Mouse (Mus musculus) layer of hippocampus, adult 8-10 months (tissue): ENCODE results near the gene 4930432M17Rik. TPM values are rescaled to one million over a fixed set of nuclear protein-coding genes. Genes with fewer than 3 reads are reported as not detected.

ENCODE experiments used
- DNase-seq, 2 experiments: peaks; one replicate each; pipeline ENCODE4 v3.0.0; 2022; ENCODE audit warnings: low spot score in 2 of 2
- total RNA-seq, 4 experiments: library from RNA; stranded (reverse); gene quantifications; 2 replicates each; pipeline ENCODE4 v1.2.4; 2022

The 4930432M17Rik gene
- total RNA-seq, 4 experiments from 2014 or later = not detected

DNA sequence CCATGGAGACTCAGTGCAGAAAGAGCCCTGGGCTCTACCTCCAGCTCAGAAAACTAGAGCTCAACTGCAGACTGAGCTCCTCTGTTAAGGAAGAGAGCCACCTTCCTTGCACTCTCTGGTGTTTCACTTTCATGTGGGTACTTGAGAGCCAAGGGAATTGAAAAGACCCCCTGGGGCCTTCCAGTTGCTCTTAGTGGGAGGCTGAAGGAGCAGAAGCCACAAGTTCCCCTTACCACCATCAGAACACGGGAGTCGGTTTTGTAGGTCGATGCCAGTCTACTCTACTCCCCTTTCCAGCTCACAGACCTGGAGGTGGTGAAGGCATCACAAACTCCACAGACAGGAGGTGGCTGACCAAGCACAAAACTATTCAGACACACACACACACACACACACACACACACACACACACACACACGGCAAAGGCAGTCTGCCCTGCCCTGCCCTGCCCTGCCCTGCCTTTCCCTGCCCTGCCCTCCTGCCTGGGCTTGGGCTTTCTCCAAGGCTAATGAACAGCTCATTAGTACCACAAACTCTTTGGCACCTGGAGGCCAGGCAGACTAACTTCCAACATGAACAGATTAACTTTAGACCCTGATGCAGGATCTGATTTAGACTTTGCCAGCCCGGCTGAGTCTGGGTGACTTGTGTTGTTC is 1.7 kb downstream of the 4930432M17Rik start:
- DNase-seq = no peak

DNA sequence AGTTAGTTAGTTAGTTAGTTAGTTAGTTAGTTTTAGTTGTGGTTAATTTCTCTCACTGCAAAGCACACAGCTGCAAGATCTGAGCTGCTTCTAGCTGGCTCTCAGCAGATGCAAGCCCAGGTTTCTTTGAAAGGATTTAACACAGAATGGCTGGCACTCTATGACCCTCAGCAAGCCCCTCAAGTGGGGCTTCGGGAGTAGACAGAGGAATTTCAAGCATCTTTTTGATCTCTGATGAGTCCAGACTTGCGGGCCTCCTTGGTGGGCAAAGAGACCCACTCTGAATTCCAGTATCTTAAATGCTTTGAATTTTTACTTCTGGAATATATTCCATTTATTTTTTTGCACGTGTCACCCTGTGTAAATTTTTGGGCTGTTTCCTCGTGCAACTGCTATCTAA is 8.4 kb downstream of the 4930432M17Rik start:
- no peak for DNase-seq

DNA sequence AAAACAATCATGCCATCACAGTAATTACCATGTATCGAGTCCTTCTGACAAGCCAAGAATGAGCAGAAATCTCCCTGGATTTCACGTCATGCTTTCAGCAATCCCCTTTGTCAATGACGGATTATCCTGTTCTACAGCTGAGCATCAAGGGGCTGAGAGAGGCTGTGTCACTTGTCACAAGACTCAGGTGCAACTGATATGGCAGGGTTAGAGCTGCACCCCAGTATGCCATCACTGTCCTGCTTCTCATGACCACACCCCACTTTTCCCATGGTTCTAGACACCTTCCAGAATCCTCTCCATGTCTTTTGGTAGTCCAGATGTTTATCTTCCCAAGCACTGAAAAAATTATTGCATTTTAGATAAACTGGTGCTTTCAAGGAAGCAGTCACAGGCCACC is 8.9 kb downstream of the 4930432M17Rik start:
- no peak for DNase-seq

DNA sequence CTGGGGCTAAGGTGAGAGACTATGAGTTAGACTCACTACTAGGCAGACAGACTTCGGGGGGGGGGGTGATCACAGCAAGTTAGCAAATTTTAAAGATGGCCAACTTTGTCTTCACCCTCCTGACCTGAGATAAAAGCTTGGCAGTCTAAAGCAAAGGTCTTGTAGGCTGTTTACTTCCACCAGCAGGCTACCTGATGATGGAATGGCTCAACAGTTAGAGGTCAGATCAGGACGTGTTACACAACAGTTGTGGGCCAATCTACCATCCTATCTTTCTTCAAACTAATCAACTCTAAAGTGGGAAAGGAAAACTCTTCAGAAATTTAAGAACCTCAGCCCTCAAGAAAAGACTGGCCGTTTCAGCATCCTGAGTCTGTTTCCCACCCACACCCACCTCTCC is 9.6 kb downstream of the 4930432M17Rik start:
- DNase-seq = no peak

DNA sequence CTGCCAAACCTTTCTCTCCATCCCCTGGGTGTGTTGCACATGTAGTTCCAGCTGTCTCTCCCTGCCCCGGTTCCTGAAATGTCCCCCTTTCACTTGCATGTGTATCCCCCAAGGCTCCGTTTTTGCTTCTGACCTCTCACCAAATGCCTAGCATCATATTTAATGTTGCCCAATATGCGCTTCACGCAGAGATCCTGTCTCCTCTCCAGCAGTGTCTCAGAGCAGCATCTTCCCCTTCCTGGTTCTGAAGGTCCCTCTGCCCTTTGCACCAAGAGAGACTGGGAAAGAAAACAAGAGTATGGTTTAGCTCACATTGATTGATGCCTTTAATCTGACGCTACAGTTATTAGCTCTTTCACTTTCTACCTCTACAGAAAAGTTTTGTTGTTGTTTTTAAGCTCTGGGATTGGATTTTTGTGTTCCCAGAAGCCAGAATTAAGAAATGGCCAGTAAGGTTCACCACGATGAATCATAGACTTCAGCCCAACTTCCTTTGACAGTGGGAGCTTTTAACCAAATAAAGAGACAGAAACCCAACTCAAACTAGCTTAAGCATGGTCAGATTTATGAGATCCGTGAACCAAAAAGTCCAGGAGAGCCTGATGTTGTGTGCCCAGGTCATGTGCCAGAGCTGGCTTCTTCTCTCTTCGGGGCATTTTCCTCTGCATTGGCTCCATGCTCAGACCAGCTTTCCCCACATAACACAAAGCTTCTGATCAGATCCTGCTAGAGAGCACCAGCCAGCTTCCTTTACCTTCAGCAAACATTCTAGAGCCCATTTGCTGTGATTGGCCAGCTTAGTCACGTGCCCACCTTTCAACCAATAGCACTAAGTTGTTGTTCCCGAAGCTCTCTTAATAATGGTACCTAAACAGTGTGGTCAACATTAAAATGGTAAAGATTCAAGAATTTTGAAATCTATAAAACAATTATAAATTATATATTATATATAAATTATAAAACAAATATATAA is 12.2 kb downstream of the 4930432M17Rik start:
- no peak for DNase-seq

DNA sequence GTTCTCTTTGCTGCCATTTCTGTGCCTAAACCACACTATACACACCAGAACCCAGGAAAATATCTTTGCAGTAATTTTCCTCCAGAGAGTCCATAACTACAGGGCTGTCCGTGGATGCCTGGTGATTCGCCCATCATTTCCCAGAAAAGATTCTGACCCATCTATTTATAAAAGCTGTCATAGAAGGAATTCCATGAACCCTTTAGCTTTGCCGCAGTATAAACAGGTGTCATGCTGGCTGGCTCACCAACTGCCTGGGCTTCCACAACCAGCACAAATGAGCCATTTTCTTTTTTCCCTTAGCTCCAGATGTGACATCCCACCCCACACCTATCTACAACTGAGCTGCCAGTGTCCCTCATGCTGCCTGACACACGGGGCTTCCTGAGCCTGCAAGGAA is 14.0 kb downstream of the 4930432M17Rik start:
- DNase-seq = no peak

DNA sequence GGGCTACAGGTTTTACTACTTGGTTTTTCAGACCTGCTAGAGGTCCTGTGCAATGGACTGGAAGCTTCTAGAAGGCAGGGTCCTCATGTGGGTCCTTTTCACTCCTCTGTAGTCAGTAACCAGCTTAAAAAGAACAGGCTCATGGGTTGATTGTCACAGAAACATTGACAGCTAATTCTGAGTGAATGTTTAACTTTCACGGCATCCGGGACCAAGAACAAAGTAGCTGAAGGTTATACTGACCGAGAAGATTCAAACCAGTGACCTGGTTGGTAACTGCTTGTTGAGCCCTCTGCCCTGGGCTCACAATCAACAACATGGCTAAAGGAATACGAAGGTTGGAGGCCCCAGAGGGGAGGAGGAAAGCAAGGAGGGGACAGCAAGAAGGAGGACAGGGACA is 14.4 kb downstream of the 4930432M17Rik start:
- DNase-seq = no peak

DNA sequence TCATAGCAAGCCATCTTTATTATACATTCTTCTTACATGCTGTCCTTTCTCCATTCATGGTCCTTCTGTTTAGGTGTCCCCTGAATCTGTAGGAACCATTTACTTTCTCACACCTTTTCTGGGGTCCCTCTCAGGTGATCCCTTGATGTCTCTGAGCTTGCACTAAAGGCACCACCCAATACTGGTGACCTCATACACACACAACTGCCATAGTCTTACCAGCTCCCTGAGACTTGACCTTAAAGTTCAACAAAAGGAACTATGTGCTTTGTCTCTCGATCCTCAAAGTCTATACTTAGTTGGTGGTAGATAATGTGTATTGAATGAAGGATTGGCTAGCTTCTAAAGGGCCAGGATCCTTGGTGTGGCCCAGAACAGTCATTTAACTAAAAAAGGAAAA is 15.4 kb downstream of the 4930432M17Rik start:
- DNase-seq = no peak

DNA sequence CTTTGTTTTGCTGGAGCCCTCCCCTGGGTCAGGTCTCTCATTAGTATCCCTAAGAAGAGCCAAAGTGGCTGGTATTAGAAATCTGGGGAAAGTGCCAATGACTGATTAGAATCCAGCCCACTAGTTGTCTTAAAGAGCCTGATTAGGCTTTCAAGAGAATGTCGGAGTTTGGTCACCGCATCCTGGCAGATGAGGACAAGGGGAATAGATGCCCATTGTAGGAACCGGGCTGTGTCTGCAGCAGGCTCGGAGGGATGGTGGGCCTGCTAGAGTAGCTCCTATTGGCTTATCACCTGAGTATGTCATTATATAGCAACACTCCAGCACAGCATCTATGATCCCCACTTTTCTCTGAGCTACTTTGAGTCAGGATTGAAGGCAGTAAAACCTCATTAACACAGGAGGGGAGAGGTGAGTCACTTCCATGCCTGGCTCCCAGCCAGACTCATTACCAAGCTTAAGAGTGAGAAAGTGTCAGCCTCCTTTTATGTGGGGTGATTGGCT is 15.9 kb downstream of the 4930432M17Rik start:
- peak; percentile 29 to 33 for DNase-seq

DNA sequence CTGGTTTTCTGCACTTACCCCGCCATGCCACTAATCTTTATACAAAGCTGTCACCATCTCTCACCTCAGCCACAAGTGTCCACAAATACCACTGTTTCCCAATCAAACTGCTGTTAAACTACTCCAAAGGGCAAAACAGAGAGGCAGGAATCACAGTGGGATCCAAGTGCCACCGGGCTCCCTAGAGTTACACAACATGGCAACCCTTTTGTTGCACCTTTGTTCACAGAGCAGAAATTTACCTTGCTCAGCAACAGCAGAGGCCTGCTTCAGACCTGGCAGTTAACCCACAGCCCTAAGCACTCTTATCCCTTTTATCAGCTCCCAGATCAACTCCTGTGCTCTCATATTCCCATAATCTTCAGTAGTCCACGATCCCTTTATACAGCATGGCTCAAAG is 17.2 kb downstream of the 4930432M17Rik start:
- DNase-seq = no peak

DNA sequence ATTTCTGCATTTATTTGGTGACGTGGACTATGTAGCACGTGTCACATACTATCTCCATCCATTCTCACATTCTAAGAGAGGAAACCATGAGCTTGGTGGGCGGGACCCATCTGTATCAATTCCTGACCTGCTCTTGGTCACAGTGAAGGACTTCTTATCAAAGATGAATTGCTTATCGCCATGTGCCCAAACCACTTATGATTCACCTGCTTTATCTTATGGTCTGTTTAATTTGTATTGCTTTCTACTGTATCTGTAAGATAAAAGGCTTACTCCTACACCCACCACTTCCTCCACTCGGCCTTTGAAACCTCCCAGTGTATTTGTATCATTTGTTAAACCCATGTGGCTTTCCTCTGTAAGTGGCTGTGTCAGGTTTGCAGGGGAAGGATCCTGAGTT is 18.5 kb downstream of the 4930432M17Rik start:
- no peak for DNase-seq

DNA sequence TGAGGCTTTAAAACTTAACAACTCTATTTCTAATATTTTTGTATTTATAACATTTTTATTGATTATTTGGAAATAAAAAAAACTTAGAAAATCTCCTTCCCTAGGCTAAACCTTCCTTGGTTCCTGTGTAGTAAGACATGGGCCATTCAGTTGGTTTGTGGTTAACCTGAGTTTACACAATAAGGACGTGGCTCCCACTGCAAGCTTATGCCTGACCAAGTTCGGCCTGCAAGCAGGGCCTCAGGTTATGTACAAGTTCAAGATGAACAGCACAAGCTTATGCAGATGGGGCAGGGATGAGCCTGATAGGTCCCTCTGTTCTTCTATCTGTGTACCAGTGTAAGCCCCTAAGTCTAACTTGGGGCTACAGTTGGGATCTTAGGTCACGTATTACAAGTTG is 19.1 kb downstream of the 4930432M17Rik start:
- DNase-seq = no peak

DNA sequence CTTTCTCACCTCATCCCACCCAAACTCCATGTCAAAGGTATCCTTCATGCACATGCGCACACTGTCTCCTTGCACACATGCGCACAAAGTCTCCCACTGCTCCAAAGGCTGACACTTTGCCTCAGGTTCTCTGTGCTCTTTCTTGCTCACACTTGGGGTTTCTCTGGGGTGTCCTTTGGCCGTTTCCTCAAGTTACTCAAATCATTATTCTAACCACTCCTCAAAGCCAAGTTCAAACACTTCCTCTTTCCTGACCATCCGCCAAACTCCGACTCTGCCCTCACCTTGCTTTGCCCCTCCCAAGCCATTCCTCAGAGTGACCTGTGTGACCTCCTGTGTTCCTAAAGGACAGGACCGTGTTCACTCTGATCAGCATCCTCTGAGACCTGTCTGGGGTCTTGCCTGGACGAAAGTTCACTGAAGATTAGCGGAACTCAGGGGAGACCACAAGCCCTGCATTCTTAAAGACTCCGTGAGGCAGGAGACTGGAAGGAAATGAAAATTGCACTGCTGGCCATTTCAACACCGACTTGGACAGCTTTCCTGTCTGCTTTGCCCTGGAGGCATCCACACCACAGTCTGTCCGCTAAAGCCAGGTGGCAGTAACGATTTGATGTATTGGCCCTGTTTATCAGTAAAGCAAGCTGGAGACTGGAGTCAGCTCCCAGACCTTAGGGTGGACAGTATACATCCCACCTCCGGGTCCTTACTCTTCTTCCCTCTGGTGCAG is 22.6 kb downstream of the 4930432M17Rik start:
- no peak for DNase-seq

DNA sequence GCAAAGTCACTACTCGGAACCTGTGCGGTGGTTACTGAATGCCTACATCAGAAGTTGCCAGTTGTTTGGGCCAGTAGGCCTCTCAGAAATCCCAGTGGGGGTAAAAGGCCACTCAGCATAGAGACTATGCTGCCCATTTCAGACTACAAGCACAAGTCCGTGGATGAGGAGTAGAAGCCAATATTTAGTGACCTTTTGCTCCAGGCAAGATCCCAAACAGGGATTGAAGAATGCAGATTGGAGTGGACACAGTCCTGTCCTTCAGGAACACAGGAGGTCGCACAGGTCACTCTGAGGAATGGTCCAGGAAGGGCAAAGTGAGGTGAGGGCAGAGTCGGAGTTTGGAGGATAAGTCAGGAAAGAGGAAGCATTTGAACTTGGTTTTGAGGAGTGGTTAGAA is 23.2 kb downstream of the 4930432M17Rik start:
- no peak for DNase-seq

DNA sequence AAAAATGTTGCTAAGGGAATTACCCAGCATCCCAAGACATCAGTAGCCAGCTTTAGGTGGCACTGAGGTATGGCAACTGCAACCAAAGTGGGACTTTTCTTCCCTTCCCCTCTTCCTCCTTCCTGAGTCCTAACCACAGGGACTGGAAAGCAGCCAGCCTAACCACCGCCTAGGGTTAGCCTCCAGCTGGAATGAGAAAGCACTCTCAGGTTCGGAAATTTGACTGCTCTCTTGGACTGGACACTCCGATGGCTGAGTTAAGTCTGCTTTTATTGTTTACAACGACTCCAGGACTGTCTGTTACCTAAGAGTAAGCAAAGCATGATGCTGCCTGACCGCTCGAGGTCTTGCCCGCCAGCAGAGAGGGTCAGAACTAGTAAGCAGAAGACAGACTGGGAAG is 26.6 kb downstream of the 4930432M17Rik start:
- DNase-seq = no peak

DNA sequence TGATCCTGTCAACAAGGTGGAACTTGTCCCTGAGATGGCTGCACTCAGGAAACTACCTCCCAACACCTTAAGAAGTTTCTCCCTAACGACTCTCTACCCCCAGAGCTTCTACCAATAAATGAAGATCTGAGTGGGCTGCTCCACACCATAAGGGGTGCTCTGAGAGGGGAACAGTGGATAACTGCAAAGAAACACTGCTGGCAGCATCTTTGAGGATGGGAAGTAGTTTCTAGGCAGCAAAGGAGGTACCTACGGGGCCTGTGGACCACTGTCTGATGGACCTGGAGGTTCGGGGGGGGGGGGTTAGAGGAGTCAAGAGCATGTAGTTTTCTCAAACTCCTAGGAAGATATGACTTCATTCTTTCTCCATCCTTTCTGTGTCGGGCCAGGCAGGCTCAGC is 28.8 kb downstream of the 4930432M17Rik start:
- no peak for DNase-seq

DNA sequence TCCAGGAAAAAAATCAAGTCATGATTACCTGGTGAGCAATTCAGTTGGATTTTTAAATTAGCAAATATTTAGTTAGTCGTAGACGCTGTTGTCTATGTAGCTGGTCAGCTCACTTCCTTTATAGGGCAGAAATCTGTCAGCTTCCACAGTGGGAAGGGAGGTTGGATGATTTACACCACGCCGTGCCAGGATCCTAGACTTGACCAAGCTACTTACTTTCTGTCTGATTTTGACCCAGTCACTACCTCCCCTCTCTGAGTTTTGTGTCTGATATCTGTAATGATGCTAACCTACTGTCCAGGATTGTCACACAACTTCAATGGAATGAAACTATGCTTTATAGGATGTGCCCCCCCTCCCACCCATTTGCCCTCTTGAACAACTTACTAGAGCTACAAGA is 29.3 kb downstream of the 4930432M17Rik start:
- DNase-seq = no peak

DNA sequence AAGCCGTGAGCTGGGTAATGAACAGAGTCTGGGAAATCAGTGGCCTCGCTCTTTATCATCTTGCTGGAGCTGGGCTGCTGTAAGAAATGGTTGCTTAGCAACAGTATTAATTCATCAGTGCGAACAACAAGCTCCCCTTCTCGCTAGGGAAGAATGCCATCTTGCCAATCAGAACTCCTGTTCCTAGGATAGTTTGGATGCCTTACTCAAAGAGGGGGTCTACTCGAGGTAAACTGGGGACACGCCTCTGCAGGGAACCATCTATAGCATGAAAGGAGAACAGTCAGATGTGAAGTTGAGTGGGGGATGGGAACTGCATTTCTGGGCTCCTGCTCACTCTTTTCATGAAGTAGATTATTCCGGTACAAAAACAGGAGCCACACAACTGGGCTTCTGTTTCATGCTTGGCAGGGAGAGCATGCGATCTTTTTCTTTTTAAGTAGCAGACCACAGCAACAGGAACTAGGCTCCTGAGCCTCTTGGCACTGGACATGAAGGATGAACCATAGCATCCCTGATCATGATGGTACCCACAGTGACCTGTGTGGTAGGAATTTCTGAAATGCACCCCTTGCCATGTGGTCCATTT is 29.9 kb downstream of the 4930432M17Rik start:
- peak; percentile 56 to 59 for DNase-seq

DNA sequence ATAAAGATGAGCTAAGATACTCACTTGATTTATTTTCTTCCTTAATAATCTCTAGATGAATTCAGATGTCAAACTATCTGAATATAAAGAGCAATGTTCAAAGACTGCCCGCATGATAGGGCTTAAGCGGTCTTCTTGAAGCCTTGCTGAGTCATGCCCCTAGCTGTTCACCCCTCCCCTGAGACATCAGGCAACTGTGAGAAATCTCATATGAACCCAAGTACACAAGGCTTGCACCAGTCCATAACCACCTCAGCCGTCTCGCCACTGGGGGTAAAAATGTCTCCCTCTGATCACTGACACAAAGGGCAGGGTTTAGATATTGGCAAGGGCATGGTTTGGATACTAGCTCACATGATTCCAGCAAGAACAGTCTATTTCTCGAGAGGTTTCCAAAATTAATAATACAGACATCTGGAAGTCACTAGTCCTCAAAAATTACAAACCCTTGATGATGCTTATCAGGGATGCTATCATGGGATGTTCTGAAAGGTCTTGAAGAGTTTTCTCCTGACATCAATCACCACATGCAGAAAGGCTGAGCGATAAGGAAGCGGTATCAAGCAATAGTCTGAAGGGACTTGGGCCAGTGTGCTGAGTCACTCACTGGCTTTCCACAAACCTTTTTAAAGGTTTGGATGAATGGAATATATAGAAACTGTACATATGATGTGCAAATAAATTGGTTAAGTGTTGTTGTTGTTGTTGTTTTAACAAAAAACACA is 32.8 kb downstream of the 4930432M17Rik start:
- no peak for DNase-seq

DNA sequence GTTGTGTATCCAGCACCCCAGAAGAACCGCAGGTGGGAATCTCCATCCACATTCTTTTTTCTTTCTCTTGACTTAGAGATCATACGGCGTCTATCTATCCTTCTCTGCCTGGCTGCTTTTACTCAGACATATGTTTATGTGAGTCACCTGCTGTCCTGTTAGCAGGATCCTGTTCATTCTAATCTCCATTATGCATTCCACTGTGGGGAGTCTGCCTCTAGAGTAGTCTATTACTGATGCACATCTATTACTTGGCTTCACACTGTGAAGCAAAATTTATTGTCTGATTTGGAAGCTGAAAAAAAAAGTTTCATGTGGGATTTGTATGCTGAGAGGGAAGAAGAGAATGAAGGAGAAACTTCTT is 33.3 kb downstream of the 4930432M17Rik start:
- no peak for DNase-seq

DNA sequence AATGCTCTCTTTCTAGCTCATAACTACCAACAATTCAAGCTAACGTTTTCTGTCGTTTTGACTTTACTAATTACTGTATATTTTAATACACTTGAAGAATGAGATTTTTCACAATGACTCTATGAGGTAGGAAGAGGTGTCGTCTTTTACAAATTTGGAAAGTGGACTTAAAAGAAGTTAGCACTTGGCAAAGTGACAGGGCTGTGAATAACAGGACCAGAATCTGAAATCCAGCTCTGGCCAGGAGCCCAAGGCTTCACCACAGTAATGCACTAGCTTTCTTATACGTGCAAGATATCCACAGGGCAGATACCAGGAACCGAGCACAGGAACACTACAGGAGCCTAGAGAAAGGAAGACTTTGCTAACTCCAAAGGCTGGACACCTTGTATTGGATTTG is 35.5 kb downstream of the 4930432M17Rik start:
- DNase-seq = no peak
